19 mouse cellular contexts compared by ENCODE assay signal in the genomic region with DNA sequence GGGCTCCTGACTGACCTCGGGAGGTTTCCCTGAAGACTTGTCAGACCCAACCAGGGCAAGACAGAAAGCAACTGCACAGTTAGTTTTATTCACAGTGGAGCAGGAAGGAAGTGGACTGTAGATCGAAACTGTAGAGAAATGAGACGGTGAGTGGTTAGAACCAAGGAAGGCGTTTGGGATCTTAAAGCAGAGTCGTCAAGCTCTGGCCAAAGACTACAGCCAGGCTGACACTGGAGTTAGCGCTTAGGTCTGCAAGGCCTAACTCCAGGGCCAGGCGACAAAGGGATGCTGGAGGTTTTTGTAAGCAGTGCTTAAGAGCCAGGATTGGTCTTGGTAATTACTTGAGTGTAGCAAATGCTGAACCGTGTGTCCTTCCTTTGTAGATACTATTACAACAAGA. TPM values are rescaled to one million over a fixed set of nuclear protein-coding genes. Genes with fewer than 3 reads are reported as not detected.
A peak's percentile ranks its signal among the peaks of the same experiment; 100 is the strongest.
DNase-seq lines count a peak whose midpoint lies in the region; ATAC-seq lines count a peak whose summit lies in the region.
"Had no signal": no experiment of that assay in that cellular context is flagged by ENCODE, and none has a peak within 500 bp of the region (broad histone marks: within the 10 kb centered on the region; RNA-seq: fewer than 3 reads in every experiment).

No protein-coding gene starts in this region.

- no peak for DNase-seq in embryonic facial prominence, embryonic 10.5 days (ENCODE audit: low spot score)
- peak; percentile 67 for DNase-seq in 416B (ENCODE audit: low read depth)
- DNase-seq in induced T-regulatory cell, adult 2 months (ENCODE audit: low read depth): peak; percentile 74
- peak; percentile 43 for DNase-seq in splenic B cell, adult 2 months (ENCODE audit: low read depth, low spot score)
- DNase-seq in spleen, adult 18-20 months: no peak
- DNase-seq: adrenal gland, postnatal 10 days; cerebellum, adult 11-12 months; cerebellum, adult 9-10 months; cerebellum, postnatal 25 days; forebrain, postnatal 0 days; gastrocnemius, adult 2 months; gastrocnemius, postnatal 25 days had no signal

- H3K4me2 ChIP-seq in embryonic facial prominence, embryonic 15.5 days (replicated peaks): no peak overlapping the region
- H3K4me2 ChIP-seq: embryonic facial prominence, embryonic 13.5 days; forebrain, embryonic 13.5 days; heart, embryonic 12.5 days; hindbrain, embryonic 14.5 days had no signal

- H3K4me1 ChIP-seq in embryonic facial prominence, embryonic 15.5 days: peaks cover 23% of the 10 kb centered on the region
- peaks cover 18% of the 10 kb centered on the region for H3K4me1 ChIP-seq in embryonic facial prominence, embryonic 10.5 days

- H3K36me3 ChIP-seq in embryonic facial prominence, embryonic 15.5 days: peaks cover 59% of the 10 kb centered on the region
- H3K36me3 ChIP-seq in embryonic facial prominence, embryonic 10.5 days (replicated peaks): peaks cover 68% of the 10 kb centered on the region
- peaks cover 17% of the 10 kb centered on the region for H3K36me3 ChIP-seq in splenic B cell, adult 2 months (ENCODE audit: control insufficient read depth, insufficient read depth, low read length, poor library complexity, severe bottlenecking)

- H3K9me3 ChIP-seq in embryonic facial prominence, embryonic 15.5 days (replicated peaks): no peaks in the 10 kb centered on the region
- H3K9me3 ChIP-seq in embryonic facial prominence, embryonic 10.5 days: no peaks in the 10 kb centered on the region
- H3K9me3 ChIP-seq: embryonic facial prominence, embryonic 13.5 days; forebrain, embryonic 13.5 days; heart, embryonic 12.5 days; hindbrain, embryonic 10.5 days had no signal

- ATAC-seq in embryonic facial prominence, embryonic 15.5 days (ENCODE audit: insufficient number of reproducible peaks, low FRiP score, low TSS enrichment, low read depth): no peak
- ATAC-seq in monocyte, adult 5-6 weeks (replicated peaks; ENCODE audit: insufficient number of reproducible peaks, low FRiP score, low TSS enrichment, poor library complexity, severe bottlenecking): no peak
- ATAC-seq: forebrain, embryonic 13.5 days; forebrain, postnatal 0 days had no signal

- H3K4me3 ChIP-seq in embryonic facial prominence, embryonic 15.5 days (replicated peaks): no peak overlapping the region
- H3K4me3 ChIP-seq in embryonic facial prominence, embryonic 10.5 days: no peak overlapping the region
- H3K4me3 ChIP-seq: embryonic facial prominence, embryonic 13.5 days; forebrain, embryonic 13.5 days; gastrocnemius, adult 2 months; heart, embryonic 12.5 days; hindbrain, embryonic 10.5 days had no signal

- H3K27ac ChIP-seq in embryonic facial prominence, embryonic 15.5 days (replicated peaks): peak overlapping the region; percentile 34; the same call in 1 of the 2 replicates
- no peak overlapping the region for H3K27ac ChIP-seq in embryonic facial prominence, embryonic 10.5 days (replicated peaks)
- H3K27ac ChIP-seq: forebrain, embryonic 13.5 days; gastrocnemius, adult 2 months; hindbrain, embryonic 10.5 days; hindbrain, embryonic 14.5 days had no signal

- WGBS in embryonic facial prominence, embryonic 15.5 days: 85% methylated on average over 8 of the region's 8 CpGs
- 93% methylated on average over 8 of the region's 8 CpGs for WGBS in embryonic facial prominence, embryonic 10.5 days

- no peak overlapping the region for H3K9ac ChIP-seq in embryonic facial prominence, embryonic 15.5 days
- H3K9ac ChIP-seq: embryonic facial prominence, embryonic 13.5 days; forebrain, embryonic 13.5 days; forebrain, postnatal 0 days; heart, embryonic 12.5 days; hindbrain, embryonic 14.5 days had no signal

- H3K27me3 ChIP-seq in embryonic facial prominence, embryonic 15.5 days: no peaks in the 10 kb centered on the region
- H3K27me3 ChIP-seq in embryonic facial prominence, embryonic 10.5 days (replicated peaks; ENCODE audit: low read depth, poor library complexity, severe bottlenecking): no peaks in the 10 kb centered on the region
- H3K27me3 ChIP-seq in splenic B cell, adult 2 months (ENCODE audit: control insufficient read depth, insufficient read depth, low read length, poor library complexity, severe bottlenecking): no peaks in the 10 kb centered on the region
- H3K27me3 ChIP-seq: embryonic facial prominence, embryonic 13.5 days; forebrain, embryonic 13.5 days; heart, embryonic 12.5 days had no signal

RNA-seq across cellular contexts. Expression of a gene that starts 3.6 kb away (rescaled TPM):
- 23.2 and 23.8 TPM in 2 replicates for polyA plus RNA-seq in embryonic facial prominence, embryonic 15.5 days (2015; fragmentation: Nextera tagmentation; extraction: Ambion mirVana)
- 11.9 and 14.0 TPM in 2 replicates for polyA plus RNA-seq in embryonic facial prominence, embryonic 10.5 days (2016; fragmentation: Nextera tagmentation; extraction: Ambion mirVana)
- total RNA-seq in monocyte, adult 5-6 weeks (2017): 33.2 to 39.3 TPM (median 38.3 TPM) in 3 replicates

Comparison
In these comparisons a context has a peak if more than half of its experiments do, and no peak if none do; other contexts are left out.
1. DNase-seq: peak in 416B (single experiment), induced T-regulatory cell, adult 2 months (single experiment) and splenic B cell, adult 2 months (single experiment); none in embryonic facial prominence, embryonic 10.5 days (single experiment) and spleen, adult 18-20 months (0 of 2).